Mouse (Mus musculus) WW6 (cell line): Measurements from ENCODE around the gene Clock.

Experiments
- DNase-seq: peaks from one replicate; pipeline ENCODE4 v3.0.0-alpha.2; 2013; ENCODE audit warnings: low read depth, low spot score

The Clock gene

GRCm38 (mm10) chr5:76283890-76284289, 20.7 kb downstream of the Clock start:
- no peak for DNase-seq

GRCm38 (mm10) chr5:76274977-76275376, 29.6 kb downstream of the Clock start:
- DNase-seq = no peak

GRCm38 (mm10) chr5:76250948-76251347, 53.6 kb downstream of the Clock start:
- DNase-seq = no peak

- DNase-seq = no peak
Observed at GRCm38 (mm10) chr5:76246539-76246938, 58.1 kb downstream of the Clock start.

GRCm38 (mm10) chr5:76245419-76245818, 59.2 kb downstream of the Clock start:
- DNase-seq = no peak

GRCm38 (mm10) chr5:76244430-76244829, 60.2 kb downstream of the Clock start:
- DNase-seq = no peak

- DNase-seq = no peak
Observed at GRCm38 (mm10) chr5:76243929-76244328, 60.7 kb downstream of the Clock start.

GRCm38 (mm10) chr5:76243274-76243673, 61.3 kb downstream of the Clock start:
- no peak for DNase-seq

GRCm38 (mm10) chr5:76231171-76231855, 73.3 kb downstream of the Clock start:
- peak; percentile 5 for DNase-seq

- DNase-seq = no peak
Observed at GRCm38 (mm10) chr5:76216691-76217090, 87.9 kb downstream of the Clock start.

GRCm38 (mm10) chr5:76208066-76208465, 96.5 kb downstream of the Clock start:
- DNase-seq = no peak

GRCm38 (mm10) chr5:76205886-76206285, 98.7 kb downstream of the Clock start:
- DNase-seq = no peak

GRCm38 (mm10) chr5:76203171-76203570, 101.4 kb downstream of the Clock start:
- DNase-seq = no peak

- no peak for DNase-seq
Observed at GRCm38 (mm10) chr5:76199346-76199745, 105.2 kb downstream of the Clock start.

GRCm38 (mm10) chr5:76194377-76194945, 110.1 kb downstream of the Clock start:
- DNase-seq = no peak

- DNase-seq = no peak
Observed at GRCm38 (mm10) chr5:76193075-76193474, 111.5 kb downstream of the Clock start.

GRCm38 (mm10) chr5:76190609-76191008, 114.0 kb downstream of the Clock start:
- no peak for DNase-seq

- DNase-seq = no peak
Observed at GRCm38 (mm10) chr5:76187885-76188284, 116.7 kb downstream of the Clock start.

- peak; percentile 54 for DNase-seq
Observed at GRCm38 (mm10) chr5:76184286-76185080, 120.1 kb downstream of the Clock start.

GRCm38 (mm10) chr5:76183750-76184261, 120.8 kb downstream of the Clock start, which contains the start of gene Tmem165:
Tmem165 (plus strand) TSS chr5:76183880.
- peak; percentile 79 for DNase-seq

- peak; percentile 24 for DNase-seq
Observed at GRCm38 (mm10) chr5:76183043-76183749, 121.4 kb downstream of the Clock start.

GRCm38 (mm10) chr5:76182326-76182725, 122.3 kb downstream of the Clock start:
- DNase-seq = no peak
